Mouse (Mus musculus) telencephalon, adult 2 months (tissue): ENCODE results near the gene Ntn5.

Experiments used
- DNase-seq: peaks from one replicate; pipeline ENCODE4 v3.0.0-alpha.2; 2011; ENCODE audit warnings: low read depth, low spot score

The Ntn5 gene

DNA sequence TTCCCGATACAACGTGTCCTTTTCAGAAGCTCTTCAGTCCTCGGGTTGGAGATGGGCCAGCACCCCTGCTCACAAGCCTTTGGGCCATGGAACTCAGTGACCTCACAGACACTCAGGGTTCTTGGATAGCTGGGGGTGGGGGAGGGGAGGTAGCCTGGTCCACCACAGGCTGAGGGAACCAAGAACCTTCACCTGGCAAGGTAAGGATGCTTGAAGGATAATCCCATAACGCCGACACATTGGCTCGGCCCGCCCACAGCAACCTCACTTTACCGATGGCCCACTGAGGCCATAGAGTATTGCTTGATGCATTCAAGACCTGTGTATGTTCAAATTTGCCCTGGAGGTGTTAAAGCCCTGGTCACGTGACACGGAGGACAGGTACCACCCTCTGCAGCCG is 41.9 kb downstream of the Ntn5 start, which contains the start of gene Spaca4:
TSS of gene Spaca4 (minus strand) at position 101 of the 400 bp plus-strand sequence.
- DNase-seq = no peak

DNA sequence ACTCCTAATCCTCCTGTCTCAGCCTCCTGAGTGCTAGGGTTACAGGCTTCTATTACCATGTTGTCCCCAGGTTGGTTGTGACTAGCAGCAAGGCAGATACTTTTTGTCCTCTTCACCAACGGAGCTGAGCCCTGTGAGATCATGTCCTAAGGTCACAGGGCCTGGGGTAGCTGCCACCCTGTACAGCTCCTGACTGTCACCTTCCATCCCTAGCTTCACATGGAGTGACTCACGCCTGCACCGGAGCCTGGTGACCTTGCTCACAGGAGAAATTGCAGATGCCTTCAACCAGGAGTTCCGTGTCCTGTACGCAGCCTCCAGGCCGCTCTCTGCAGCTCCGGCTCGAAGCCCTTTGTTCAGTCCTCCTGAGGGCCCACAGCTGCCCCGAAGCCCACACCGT is 42.6 kb downstream of the Ntn5 start:
- DNase-seq = no peak

DNA sequence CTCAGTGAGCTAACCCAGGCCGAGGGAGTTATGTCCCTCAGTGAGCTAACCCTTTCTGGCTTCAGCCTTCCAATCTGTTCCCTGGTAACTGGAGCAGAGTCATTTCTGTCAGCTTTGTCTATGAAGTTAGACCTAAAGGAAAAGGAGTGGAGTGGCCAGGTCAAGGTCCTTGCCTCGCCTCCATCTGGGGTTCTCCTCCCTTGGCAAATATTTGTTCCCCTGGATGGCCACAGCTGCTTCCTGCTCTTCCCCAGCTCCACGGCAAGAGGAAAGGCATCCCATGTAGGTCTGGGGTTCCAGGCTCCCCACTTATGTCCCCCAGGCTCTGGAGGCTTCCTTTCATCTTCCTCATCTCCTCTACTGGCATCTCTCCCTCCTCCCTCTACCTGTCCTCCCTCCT is 43.8 kb downstream of the Ntn5 start:
- no peak for DNase-seq

DNA sequence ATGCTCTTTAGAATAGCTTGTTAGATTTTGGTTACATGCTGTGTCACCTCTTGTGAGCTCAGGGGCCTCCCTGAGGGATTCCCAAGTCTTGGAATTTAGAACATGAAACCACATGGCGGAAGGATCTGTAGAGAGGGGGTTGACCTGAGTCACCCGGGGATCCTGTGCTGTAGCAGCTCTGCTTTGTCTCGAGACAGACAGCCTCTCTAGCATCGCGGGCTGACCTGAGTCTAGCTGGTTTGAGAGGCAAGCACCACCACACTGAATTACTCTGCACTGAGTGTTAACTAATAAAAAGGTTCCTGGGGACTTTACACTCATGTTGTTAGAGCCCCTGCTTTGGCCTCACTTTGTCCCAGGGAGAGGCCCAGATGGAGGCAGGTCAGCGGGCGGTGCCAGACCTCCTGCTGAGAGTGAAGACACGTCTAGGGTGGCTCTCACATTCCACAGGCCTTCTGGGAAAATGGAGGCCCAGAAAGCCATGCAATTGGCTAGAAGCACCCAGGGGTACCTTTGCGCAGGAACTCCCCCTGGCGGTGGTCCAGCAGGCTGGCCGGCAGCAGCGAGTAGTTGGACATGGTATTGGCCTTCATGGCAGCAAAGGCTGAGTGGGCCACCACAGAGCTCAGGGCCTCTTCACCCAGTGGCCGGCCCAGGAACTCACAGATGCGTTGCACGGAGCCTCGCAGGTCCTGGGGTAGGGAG is 47.1 kb downstream of the Ntn5 start:
- DNase-seq = no peak

DNA sequence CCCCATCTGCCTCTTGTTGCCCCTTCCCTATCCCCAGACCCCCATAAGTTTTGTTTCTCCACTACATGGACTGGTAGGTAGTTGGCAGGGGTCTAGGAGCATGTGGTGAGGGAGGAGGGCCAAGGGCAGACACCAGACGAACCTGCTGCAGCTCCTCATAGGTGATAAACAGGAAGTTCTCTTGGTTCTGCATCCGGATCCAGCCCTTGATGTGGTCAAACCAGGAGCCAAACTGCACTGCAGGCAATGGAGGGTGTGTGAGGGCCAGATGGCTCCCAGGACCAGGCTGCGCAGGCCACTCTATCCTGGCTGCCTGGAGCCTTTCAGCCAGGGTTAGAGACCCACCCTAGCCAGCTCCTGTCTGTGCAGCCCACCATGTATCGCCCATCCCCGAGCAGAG is 49.7 kb downstream of the Ntn5 start:
- DNase-seq = no peak

DNA sequence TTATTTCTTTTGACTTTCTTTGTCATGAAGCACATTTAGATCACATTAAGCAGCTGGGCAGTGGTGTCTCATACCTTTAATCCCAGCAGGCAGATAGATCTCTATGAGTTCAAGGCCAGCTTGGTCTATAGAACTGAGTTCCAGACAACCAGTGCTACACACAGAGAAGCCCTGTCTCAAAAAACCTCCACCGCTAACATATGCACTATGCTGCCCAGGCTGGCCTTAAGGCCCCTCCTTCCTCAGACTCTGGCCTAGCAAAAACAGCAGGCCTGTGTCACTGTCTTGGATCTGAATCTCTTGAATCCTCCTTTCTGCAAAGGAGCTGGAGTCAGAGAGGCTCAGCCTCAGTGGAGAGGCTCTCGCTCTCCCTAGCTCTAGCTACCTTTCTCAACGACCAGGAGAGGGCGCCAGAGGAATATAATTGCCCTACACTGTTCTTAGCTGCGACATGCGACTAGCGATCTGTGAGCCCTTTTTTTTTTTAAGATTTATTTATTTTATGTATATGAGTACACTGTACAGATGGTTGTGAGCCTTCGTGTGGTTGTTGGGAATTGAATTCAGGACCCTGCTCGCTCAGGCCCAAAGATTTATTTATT is 55.4 kb downstream of the Ntn5 start:
- DNase-seq = peak; percentile 75

DNA sequence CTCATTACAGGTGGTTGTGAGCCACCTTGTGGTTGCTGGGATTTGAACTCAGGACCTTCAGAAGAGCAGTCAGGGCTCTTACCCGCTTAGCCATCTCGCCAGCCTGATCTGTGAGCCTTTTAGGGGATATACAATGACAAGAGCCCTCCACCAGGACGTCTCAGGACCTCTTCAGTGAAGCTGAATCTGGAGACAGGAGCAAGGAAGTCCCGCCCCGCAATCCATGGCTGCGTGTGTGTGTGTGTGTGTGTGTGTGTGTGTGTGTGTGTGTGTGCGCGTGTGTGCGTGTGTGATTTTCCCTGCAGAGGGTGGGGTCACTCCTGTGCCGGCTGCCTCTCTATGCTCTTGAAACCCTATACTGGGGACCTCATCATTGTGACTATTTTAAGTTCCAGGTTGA is 56.0 kb downstream of the Ntn5 start:
- DNase-seq = no peak

DNA sequence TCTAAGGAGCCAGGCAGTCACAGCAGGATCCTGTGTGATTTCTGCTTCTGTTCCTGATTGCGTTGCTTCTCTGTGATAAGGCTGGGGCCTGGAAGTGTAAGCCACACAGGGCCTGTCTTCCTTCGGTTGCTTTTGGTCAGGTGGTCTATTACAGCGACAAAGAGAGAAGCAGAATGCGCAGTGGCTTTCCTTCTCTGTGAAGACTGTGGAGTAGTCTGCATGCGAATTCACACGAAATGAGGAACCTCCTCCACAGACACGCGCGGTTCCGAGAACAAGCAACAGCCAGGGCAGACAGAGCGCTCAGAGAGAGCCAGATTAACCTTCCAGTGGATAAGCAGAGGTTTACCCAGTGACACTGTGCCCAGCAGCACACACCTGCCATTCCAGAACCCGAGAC is 57.5 kb downstream of the Ntn5 start:
- peak; percentile 22 for DNase-seq

DNA sequence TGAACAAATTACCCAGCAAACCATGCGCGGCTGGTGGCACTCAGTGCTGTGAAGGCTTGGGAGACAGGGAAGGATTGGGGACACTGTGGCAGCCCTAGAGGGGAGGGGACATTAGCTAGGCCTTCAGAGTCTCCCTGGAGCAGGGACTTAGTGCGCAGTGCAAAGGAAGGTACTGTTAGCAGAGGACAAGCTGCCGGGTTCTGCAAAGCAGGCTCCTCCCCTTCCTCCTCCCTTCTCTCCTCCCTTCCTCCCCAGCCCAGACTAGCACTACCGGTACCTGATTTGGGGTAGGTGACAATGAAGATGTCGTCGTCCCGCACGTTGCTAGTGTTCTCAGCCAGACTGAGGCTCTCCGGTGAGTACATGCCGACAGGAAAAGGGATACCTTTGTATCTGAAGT is 58.0 kb downstream of the Ntn5 start:
- DNase-seq = peak; percentile 63

DNA sequence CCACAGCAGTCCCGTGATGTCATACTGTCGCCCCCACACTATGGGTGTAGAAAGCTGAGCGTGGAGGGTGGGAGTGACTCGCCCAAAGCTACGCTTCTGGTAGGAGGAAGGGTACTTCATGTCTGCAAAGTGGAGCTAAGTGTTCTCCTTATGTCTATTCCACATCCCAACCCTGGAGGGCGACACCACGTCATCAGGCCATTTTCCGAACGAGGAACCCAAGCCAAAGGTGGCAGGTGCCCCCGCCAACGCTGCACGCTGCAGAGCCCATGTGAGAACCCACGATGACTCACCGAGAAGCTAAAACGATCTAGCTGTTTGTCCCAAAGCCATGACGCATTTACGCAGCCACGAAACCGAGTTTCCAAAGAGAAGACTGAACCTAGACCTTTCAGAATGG is 58.5 kb downstream of the Ntn5 start:
- DNase-seq = peak; percentile 86
